Mouse (Mus musculus): ENCODE measurements around the gene Chad. TPM values are rescaled to one million over a fixed set of nuclear protein-coding genes. Genes with fewer than 3 reads are reported as not detected.
A peak's percentile ranks its signal among the peaks of the same experiment; 100 is the strongest.

Chad gene
- polyA plus RNA-seq, 1 experiment from 2014 or later = 0.52 TPM

DNA sequence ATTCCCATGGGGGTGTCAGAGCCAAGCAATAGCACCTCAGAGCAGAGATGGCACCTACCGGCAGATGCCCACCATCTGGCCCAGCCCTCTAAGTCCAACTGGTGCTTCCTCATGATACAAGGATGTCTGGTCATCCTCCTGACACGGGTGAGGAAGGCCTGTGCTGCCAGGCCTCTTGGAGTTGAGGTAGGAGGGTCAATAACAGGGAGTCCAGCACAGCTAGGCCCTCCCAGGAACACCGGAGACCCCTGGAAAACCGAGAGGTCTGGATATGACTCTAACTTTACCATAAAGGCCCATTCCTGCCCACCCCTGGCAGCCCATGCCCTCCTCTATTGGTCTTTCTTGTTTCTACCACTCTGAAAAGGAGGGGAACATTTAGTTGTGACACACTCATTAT is 22.4 kb upstream of the Chad start:
- Histone ChIP-seq H3K9me3 (replicated peaks; ENCODE audit: control insufficient read depth, low read length) (no peaks in the 10 kb centered on the region), H3K36me3 (replicated peaks; ENCODE audit: control insufficient read depth, insufficient read depth, low read depth, low read length) (no peaks in the 10 kb centered on the region), H3K27me3 (ENCODE audit: control insufficient read depth, insufficient read depth, low read length) (no peaks in the 10 kb centered on the region), H3K4me1 (ENCODE audit: control insufficient read depth, insufficient read depth, low read length) (no peaks in the 10 kb centered on the region), H3K4me2 (ENCODE audit: low read depth, low read length) (no peak overlapping the region), H3K27ac (replicated peaks; ENCODE audit: low read depth, low read length) (no peak overlapping the region), H3K4me3 (ENCODE audit: low read depth, low read length) (no peak overlapping the region), H3K9ac (replicated peaks; ENCODE audit: low read length) (no peak overlapping the region)
- WGBS = 86% methylated on average over 4 of the region's 4 CpGs
- DNase-seq (ENCODE audit: low spot score) = no peak
- no peak for ATAC-seq (replicated peaks; ENCODE audit: insufficient number of reproducible peaks, low FRiP score, low TSS enrichment, low read depth)

DNA sequence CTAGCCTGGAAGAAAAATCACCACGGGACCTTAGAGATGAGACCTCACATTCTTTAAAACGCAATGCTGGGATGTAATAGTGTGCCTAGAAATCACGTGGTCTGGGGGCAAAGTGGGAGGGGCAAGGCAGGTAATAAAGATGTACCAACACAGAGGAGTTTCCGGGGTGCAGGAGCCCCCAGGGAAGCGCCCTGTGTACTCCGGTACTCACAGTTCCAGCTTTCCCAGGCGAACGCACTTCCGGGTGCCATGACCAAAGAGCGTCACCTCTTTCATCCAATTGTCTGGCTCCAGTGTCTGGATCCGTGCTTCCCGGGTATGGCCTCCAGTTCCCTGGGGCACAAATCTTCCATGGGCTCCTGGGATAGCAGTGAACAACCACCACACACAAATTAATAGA is 21.5 kb upstream of the Chad start:
- H3K9ac ChIP-seq (replicated peaks; ENCODE audit: low read length) = no peak overlapping the region
- no peaks in the 10 kb centered on the region for H3K9me3 ChIP-seq (replicated peaks; ENCODE audit: control insufficient read depth, low read length)
- ATAC-seq (replicated peaks; ENCODE audit: insufficient number of reproducible peaks, low FRiP score, low TSS enrichment, low read depth) = no peak
- DNase-seq (ENCODE audit: low spot score) = no peak
- H3K27ac ChIP-seq (replicated peaks; ENCODE audit: low read depth, low read length) = no peak overlapping the region
- H3K4me1 ChIP-seq (ENCODE audit: control insufficient read depth, insufficient read depth, low read length) = no peaks in the 10 kb centered on the region
- no peaks in the 10 kb centered on the region for H3K36me3 ChIP-seq (replicated peaks; ENCODE audit: control insufficient read depth, insufficient read depth, low read depth, low read length)
- H3K4me2 ChIP-seq (ENCODE audit: low read depth, low read length) = no peak overlapping the region
- WGBS = 86% methylated on average over 12 of the region's 12 CpGs
- no peaks in the 10 kb centered on the region for H3K27me3 ChIP-seq (ENCODE audit: control insufficient read depth, insufficient read depth, low read length)
- H3K4me3 ChIP-seq (ENCODE audit: low read depth, low read length) = no peak overlapping the region

DNA sequence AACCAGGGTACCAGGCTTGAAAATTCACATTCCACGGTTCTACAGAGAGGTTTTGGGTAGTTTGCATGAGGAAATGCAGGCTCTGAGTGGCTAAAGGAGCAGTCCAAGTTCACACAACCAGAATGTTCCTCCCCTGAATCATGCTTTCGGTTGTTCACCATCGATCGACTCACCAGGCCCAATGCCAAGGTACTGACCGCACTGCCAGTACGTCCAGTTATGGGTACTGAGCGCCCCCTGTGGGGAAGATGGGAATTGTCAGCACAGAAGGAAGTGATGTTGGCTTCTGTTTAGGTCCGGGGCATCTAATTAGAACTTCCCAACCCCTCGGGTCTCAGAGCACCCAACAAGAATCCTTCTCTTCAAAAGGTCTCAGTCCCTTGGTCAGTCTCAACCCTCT is 20.9 kb upstream of the Chad start:
- H3K4me3 ChIP-seq (ENCODE audit: low read depth, low read length) = no peak overlapping the region

DNA sequence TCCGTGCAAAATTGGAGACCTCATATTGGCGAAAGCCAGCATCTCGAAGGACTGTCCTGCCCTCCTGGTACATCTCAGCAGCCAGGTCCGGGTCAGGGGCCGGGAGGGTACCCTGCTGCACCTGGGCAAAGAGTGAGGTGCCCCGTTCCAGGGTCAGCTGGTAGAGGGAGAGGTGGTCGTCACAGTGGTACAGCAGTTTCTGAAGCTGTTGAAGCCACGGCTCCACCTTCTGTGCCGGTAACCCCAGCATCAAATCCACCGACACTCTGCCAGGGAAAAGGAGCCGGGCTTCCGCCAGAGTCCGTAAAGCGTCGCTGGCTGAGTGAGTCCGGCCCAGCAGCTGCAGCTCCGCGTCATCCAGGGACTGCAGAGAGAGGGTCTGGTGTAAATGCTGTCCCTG is 20.4 kb upstream of the Chad start:
- Histone ChIP-seq H3K36me3 (replicated peaks; ENCODE audit: control insufficient read depth, insufficient read depth, low read depth, low read length) (no peaks in the 10 kb centered on the region), H3K4me2 (ENCODE audit: low read depth, low read length) (0 out of 2 replicates have a peak overlapping the region, but pooled peaks have one; percentile 11), H3K4me3 (ENCODE audit: low read depth, low read length) (no peak overlapping the region), H3K27me3 (ENCODE audit: control insufficient read depth, insufficient read depth, low read length) (no peaks in the 10 kb centered on the region), H3K27ac (replicated peaks; ENCODE audit: low read depth, low read length) (no peak overlapping the region), H3K4me1 (ENCODE audit: control insufficient read depth, insufficient read depth, low read length) (no peaks in the 10 kb centered on the region), H3K9ac (replicated peaks; ENCODE audit: low read length) (no peak overlapping the region), H3K9me3 (replicated peaks; ENCODE audit: control insufficient read depth, low read length) (no peaks in the 10 kb centered on the region)
- WGBS = 40% methylated on average over 18 of the region's 18 CpGs
- DNase-seq (ENCODE audit: low spot score) (no peak), ATAC-seq (replicated peaks; ENCODE audit: insufficient number of reproducible peaks, low FRiP score, low TSS enrichment, low read depth) (no peak)

More for the DNA sequence above, 20.9 kb upstream of the Chad start:
- WGBS = 33% methylated on average over 9 of the region's 9 CpGs
- Histone ChIP-seq H3K4me2 (ENCODE audit: low read depth, low read length) (no peak overlapping the region), H3K9me3 (replicated peaks; ENCODE audit: control insufficient read depth, low read length) (no peaks in the 10 kb centered on the region), H3K4me1 (ENCODE audit: control insufficient read depth, insufficient read depth, low read length) (no peaks in the 10 kb centered on the region), H3K27me3 (ENCODE audit: control insufficient read depth, insufficient read depth, low read length) (no peaks in the 10 kb centered on the region), H3K27ac (replicated peaks; ENCODE audit: low read depth, low read length) (no peak overlapping the region), H3K36me3 (replicated peaks; ENCODE audit: control insufficient read depth, insufficient read depth, low read depth, low read length) (no peaks in the 10 kb centered on the region), H3K9ac (replicated peaks; ENCODE audit: low read length) (no peak overlapping the region)
- DNase-seq (ENCODE audit: low spot score) = peak; percentile 72
- no peak for ATAC-seq (replicated peaks; ENCODE audit: insufficient number of reproducible peaks, low FRiP score, low TSS enrichment, low read depth)

DNA sequence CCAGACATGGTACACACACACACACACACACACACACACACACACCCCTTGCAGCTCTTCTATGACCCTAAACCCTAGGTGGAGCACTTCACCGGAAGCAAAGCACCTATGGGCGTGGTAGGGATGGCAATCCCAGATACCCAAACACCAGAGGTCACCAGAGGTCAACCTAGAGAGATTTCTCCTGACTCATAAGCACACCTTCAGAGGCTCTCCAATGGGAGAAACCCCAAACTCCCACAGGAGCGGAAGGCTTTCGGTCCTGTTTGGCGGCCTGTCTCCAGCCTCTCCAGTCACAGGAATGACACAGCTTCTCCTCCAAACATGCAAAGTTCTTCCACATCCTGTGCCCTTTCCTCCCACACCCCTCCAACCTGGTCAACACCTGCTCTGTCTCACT is 18.5 kb upstream of the Chad start:
- Histone ChIP-seq H3K36me3 (replicated peaks; ENCODE audit: control insufficient read depth, insufficient read depth, low read depth, low read length) (no peaks in the 10 kb centered on the region), H3K9me3 (replicated peaks; ENCODE audit: control insufficient read depth, low read length) (no peaks in the 10 kb centered on the region), H3K4me2 (ENCODE audit: low read depth, low read length) (no peak overlapping the region), H3K27ac (replicated peaks; ENCODE audit: low read depth, low read length) (no peak overlapping the region), H3K4me3 (ENCODE audit: low read depth, low read length) (no peak overlapping the region), H3K4me1 (ENCODE audit: control insufficient read depth, insufficient read depth, low read length) (no peaks in the 10 kb centered on the region), H3K9ac (replicated peaks; ENCODE audit: low read length) (no peak overlapping the region), H3K27me3 (ENCODE audit: control insufficient read depth, insufficient read depth, low read length) (no peaks in the 10 kb centered on the region)
- DNase-seq (ENCODE audit: low spot score) = no peak
- ATAC-seq (replicated peaks; ENCODE audit: insufficient number of reproducible peaks, low FRiP score, low TSS enrichment, low read depth) = no peak
- WGBS = 94% methylated on average over 5 of the region's 5 CpGs

DNA sequence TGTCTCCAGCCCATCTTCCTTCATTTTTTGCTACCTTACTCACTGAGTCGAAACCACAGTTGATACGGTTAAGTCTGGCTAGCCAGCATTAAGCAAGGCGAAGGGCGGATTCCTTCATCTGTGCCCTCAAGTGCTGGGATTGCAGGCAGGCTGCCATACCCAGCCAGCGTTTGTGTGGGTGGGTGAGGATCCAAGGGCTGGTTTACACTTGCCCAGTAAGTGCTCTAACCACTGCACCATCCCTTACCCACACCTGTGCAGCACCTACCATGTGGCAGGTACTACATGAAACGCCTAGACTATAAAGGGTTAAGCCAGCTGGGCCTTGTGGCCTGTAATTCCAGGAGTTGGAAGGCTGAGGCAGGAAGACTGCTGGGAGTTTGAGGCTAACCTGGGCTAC is 17.6 kb upstream of the Chad start:
- no peaks in the 10 kb centered on the region for H3K9me3 ChIP-seq (replicated peaks; ENCODE audit: control insufficient read depth, low read length)
- no peaks in the 10 kb centered on the region for H3K4me1 ChIP-seq (ENCODE audit: control insufficient read depth, insufficient read depth, low read length)
- H3K4me3 ChIP-seq (ENCODE audit: low read depth, low read length) = no peak overlapping the region
- H3K27ac ChIP-seq (replicated peaks; ENCODE audit: low read depth, low read length) = no peak overlapping the region
- H3K4me2 ChIP-seq (ENCODE audit: low read depth, low read length) = no peak overlapping the region
- H3K27me3 ChIP-seq (ENCODE audit: control insufficient read depth, insufficient read depth, low read length) = no peaks in the 10 kb centered on the region
- no peak overlapping the region for H3K9ac ChIP-seq (replicated peaks; ENCODE audit: low read length)
- 89% methylated on average over 6 of the region's 6 CpGs for WGBS
- ATAC-seq (replicated peaks; ENCODE audit: insufficient number of reproducible peaks, low FRiP score, low TSS enrichment, low read depth) (no peak), DNase-seq (ENCODE audit: low spot score) (no peak)
- H3K36me3 ChIP-seq (replicated peaks; ENCODE audit: control insufficient read depth, insufficient read depth, low read depth, low read length) = no peaks in the 10 kb centered on the region; the same call in 1 of the 2 replicates

DNA sequence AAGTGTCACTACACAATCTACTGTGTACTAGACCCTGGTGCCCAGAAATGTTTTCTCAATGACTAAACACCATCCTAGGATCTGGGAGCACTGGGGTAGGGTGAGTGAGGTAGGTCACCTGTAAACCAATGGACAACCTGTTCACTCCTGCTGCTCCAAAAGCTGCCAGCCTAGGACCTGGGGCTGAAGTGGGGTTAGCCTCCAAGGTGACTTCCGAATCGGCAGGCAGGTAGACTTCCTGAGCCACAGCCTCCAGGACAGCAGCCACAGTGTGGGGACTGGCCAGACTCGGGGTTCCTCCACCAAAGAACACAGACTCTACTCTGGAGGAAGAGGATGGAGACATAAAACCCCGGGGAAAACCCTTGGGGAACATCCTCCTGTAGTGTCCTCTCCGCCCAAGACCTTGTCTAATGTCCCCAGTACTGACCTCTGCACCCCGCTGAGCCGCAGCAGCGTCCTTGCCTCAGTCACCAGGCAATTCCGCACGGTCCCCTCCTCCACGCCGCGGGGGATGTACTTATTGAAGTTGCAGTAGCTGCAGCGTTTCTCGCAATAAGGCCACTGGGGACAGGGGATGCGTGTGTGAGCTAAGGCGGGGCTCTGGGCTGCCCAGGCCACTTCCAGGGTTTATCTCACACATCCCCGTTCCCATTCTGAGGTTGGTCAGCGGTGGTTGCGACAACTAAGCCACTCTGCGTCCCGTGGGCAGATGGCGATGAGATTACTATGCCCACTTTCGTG is 16.6 kb upstream of the Chad start:
- Histone ChIP-seq H3K9me3 (replicated peaks; ENCODE audit: control insufficient read depth, low read length) (no peaks in the 10 kb centered on the region), H3K4me1 (ENCODE audit: control insufficient read depth, insufficient read depth, low read length) (no peaks in the 10 kb centered on the region), H3K36me3 (replicated peaks; ENCODE audit: control insufficient read depth, insufficient read depth, low read depth, low read length) (no peaks in the 10 kb centered on the region; the same call in 1 of the 2 replicates), H3K4me2 (ENCODE audit: low read depth, low read length) (peak overlapping the region; percentile 78), H3K9ac (replicated peaks; ENCODE audit: low read length) (peak overlapping the region; percentile 65), H3K27me3 (ENCODE audit: control insufficient read depth, insufficient read depth, low read length) (no peaks in the 10 kb centered on the region), H3K4me3 (ENCODE audit: low read depth, low read length) (peak overlapping the region; percentile 52), H3K27ac (replicated peaks; ENCODE audit: low read depth, low read length) (no peak overlapping the region)
- no peak; the same call in 1 of the 2 replicates for ATAC-seq (replicated peaks; ENCODE audit: insufficient number of reproducible peaks, low FRiP score, low TSS enrichment, low read depth)
- 12% methylated on average over 24 of the region's 24 CpGs for WGBS
- peak; percentile 34 for DNase-seq (ENCODE audit: low spot score)

DNA sequence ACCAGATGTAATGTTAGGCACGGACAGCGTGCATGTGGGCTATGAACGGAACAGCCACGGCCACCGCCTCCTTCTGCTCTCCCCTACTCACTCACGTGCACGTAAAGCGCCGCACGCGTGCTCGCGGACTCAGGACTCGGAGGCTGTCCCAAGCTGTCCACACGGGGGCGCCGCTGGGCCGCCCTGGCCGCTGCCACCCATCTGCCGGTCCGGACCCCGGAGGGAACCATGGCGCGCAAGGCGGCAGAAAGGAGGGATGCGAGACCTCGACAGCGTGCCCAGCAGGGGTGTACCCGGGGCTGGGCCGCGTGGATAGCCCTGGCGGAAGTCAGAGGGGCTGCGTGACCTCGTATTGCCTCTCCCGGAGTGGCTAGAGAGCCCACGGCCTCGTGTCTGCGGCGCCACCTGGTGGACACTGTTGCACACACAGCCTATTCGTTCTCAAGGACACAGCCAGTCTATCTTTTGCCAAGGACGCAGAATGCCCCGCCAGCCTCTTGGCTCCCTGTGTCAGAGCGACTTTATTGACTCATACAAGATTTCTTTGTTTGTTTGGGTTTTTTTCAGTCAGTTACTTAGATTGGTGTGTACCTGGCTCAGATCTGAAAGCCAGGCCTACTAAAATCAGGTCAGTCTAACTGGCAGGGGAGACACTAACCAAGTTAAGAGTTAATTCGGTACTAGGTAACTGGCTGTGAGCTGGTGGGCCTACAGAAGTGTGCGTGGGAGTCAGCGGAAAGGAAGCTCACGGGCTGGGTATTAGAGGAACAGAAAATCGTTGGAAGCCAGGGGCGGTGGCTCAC is 15.8 kb upstream of the Chad start, which contains the start of gene Rsad1:
TSS of gene Rsad1 (minus strand) at position 368 of the 803 bp plus-strand sequence.
- Histone ChIP-seq H3K4me3 (ENCODE audit: low read depth, low read length) (peak within 1 kb of the TSS; percentile 52), H3K9me3 (replicated peaks; ENCODE audit: control insufficient read depth, low read length) (no peaks in the 10 kb centered on the region), H3K36me3 (replicated peaks; ENCODE audit: control insufficient read depth, insufficient read depth, low read depth, low read length) (no peaks in the 10 kb centered on the region; the same call in 1 of the 2 replicates), H3K9ac (replicated peaks; ENCODE audit: low read length) (peak within 1 kb of the TSS; percentile 65), H3K4me1 (ENCODE audit: control insufficient read depth, insufficient read depth, low read length) (no peaks in the 10 kb centered on the region), H3K4me2 (ENCODE audit: low read depth, low read length) (peak within 1 kb of the TSS; percentile 78), H3K27ac (replicated peaks; ENCODE audit: low read depth, low read length) (peak within 1 kb of the TSS; percentile 76; the same call in 1 of the 2 replicates), H3K27me3 (ENCODE audit: control insufficient read depth, insufficient read depth, low read length) (no peaks in the 10 kb centered on the region)
- WGBS = 5% methylated on average over 49 of the region's 49 CpGs
- ATAC-seq (replicated peaks; ENCODE audit: insufficient number of reproducible peaks, low FRiP score, low TSS enrichment, low read depth) (peak; percentile 87), DNase-seq (ENCODE audit: low spot score) (peak; percentile 94)

Measured in embryonic facial prominence, embryonic 11.5 days (tissue).